Mouse (Mus musculus): Measurements from ENCODE around the gene Agxt2. TPM values are rescaled to one million over a fixed set of nuclear protein-coding genes. Genes with fewer than 3 reads are reported as not detected.
A peak's percentile ranks its signal among the peaks of the same experiment; 100 is the strongest.

The Agxt2 gene
- 4.3 and 5.6 TPM in 2 replicates for polyA plus RNA-seq (2014; fragmentation: Nextera tagmentation; extraction: Ambion mirVana)

GRCm38 (mm10) chr15:10358039-10358948, at the start of gene Agxt2:
TSS of gene Agxt2 (plus strand) at chr15:10358532.
- Histone ChIP-seq H3K4me3 (ENCODE audit: low read depth, low read length) (no peak within 1 kb of the TSS), H3K4me2 (0 out of 2 replicates have a peak within 1 kb of the TSS, but pooled peaks have one; percentile 27)
- no peak for ATAC-seq (replicated peaks; ENCODE audit: low FRiP score)

DNA sequence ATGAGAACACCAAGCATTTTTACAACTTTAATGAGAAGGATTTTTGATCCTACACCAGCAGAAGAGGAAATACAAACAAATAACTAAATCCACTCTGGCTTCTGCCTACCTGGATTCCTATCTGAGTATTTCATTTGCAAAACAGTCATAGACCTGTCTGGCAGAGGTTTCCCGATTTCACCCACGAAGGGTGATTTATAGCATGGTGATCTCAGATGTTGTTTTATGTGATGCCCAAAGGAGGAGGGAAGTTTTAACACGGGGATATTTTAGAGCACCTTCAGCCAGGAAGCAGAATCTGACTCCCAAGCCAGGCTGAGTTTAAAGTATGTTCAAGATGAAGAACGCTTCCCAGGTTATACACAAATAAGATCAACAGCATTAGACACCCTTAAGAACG, 46.5 kb upstream of the Agxt2 start:
- no peak for ATAC-seq (replicated peaks; ENCODE audit: low FRiP score)
- Histone ChIP-seq H3K9me3 (ENCODE audit: control insufficient read depth, low read length) (no peaks in the 10 kb centered on the region), H3K4me3 (ENCODE audit: low read depth, low read length) (no peak overlapping the region), H3K4me2 (no peak overlapping the region), H3K27ac (ENCODE audit: low read depth, low read length) (no peak overlapping the region), H3K27me3 (replicated peaks; ENCODE audit: control insufficient read depth, insufficient read depth, low read length) (no peaks in the 10 kb centered on the region), H3K36me3 (ENCODE audit: control insufficient read depth, insufficient read depth, low read length) (no peaks in the 10 kb centered on the region), H3K9ac (ENCODE audit: low read depth, low read length) (no peak overlapping the region), H3K4me1 (replicated peaks; ENCODE audit: control insufficient read depth, insufficient read depth, low read length) (no peaks in the 10 kb centered on the region)
- 68% methylated on average over 5 of the region's 5 CpGs for WGBS
- DNase-seq (ENCODE audit: low spot score): no peak

More at GRCm38 (mm10) chr15:10358039-10358948, at the start of gene Agxt2:
- Histone ChIP-seq H3K36me3 (ENCODE audit: control insufficient read depth, insufficient read depth, low read length) (no peaks in the 10 kb centered on the region), H3K9me3 (ENCODE audit: control insufficient read depth, low read length) (no peaks in the 10 kb centered on the region), H3K27ac (ENCODE audit: low read depth, low read length) (peak within 1 kb of the TSS; percentile 43; the same call in 1 of the 2 replicates), H3K9ac (ENCODE audit: low read depth, low read length) (no peak within 1 kb of the TSS), H3K4me1 (replicated peaks; ENCODE audit: control insufficient read depth, insufficient read depth, low read length) (no peaks in the 10 kb centered on the region), H3K27me3 (replicated peaks; ENCODE audit: control insufficient read depth, insufficient read depth, low read length) (no peaks in the 10 kb centered on the region)
- no peak for DNase-seq (ENCODE audit: low spot score)
- WGBS: 59% methylated on average over 9 of the region's 9 CpGs

DNA sequence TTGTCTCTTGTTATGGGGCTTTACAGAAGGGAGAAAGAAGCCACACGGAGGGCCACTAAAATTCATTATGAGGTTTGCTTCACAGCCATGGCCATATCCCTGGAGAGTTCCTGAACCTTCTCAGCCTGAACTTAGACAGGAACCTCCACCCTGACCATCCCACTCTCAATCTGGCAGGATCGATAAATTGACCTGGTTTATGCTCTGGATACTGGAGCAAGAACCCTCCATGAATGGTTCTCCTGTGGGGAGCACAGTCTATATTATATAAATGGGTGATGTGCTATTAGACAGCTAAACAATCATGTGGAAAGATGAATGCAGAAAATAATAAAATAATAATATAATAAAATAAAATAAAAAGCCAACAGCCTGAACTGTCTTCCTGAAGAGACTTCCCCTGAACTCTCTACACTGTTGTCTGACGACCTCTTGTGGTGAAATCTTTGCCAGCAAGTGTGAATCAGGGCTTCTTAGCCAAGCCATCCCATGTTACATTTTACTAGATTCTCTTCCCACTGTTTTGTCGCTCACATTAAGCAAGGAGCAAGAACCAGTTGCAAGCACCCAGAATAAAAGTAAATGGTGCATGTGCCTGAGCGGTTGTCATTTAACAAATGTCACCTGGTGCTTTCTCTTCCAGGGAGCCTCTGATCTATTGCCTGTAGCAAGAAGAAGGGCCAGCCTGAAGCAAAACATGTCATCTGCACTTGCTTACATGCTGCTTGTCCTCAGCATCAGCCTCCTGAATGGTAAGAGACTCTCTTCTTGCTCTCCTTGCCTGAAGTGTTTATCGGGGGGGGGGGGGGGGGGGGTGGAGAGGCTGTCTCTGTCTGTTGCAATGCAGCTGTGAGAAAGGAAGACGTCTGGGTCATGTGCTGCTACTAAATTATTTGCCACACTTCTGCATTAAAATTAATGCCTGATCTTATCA, 44.5 kb upstream of the Agxt2 start:
- DNase-seq (ENCODE audit: low spot score) (no peak), ATAC-seq (replicated peaks; ENCODE audit: low FRiP score) (no peak)
- Histone ChIP-seq H3K9ac (ENCODE audit: low read depth, low read length) (no peak overlapping the region), H3K9me3 (ENCODE audit: control insufficient read depth, low read length) (no peaks in the 10 kb centered on the region), H3K27me3 (replicated peaks; ENCODE audit: control insufficient read depth, insufficient read depth, low read length) (no peaks in the 10 kb centered on the region), H3K4me1 (replicated peaks; ENCODE audit: control insufficient read depth, insufficient read depth, low read length) (no peaks in the 10 kb centered on the region), H3K36me3 (ENCODE audit: control insufficient read depth, insufficient read depth, low read length) (no peaks in the 10 kb centered on the region), H3K4me3 (ENCODE audit: low read depth, low read length) (no peak overlapping the region), H3K4me2 (no peak overlapping the region), H3K27ac (ENCODE audit: low read depth, low read length) (no peak overlapping the region)
- 59% methylated on average over 7 of the region's 7 CpGs for WGBS

- Histone ChIP-seq H3K27me3 (replicated peaks; ENCODE audit: control insufficient read depth, insufficient read depth, low read length) (no peaks in the 10 kb centered on the region), H3K9ac (ENCODE audit: low read depth, low read length) (no peak within 1 kb of the TSS), H3K4me1 (replicated peaks; ENCODE audit: control insufficient read depth, insufficient read depth, low read length) (no peaks in the 10 kb centered on the region), H3K36me3 (ENCODE audit: control insufficient read depth, insufficient read depth, low read length) (no peaks in the 10 kb centered on the region), H3K4me2 (no peak within 1 kb of the TSS), H3K4me3 (ENCODE audit: low read depth, low read length) (no peak within 1 kb of the TSS), H3K27ac (ENCODE audit: low read depth, low read length) (no peak within 1 kb of the TSS), H3K9me3 (ENCODE audit: control insufficient read depth, low read length) (no peaks in the 10 kb centered on the region)
- DNase-seq (ENCODE audit: low spot score) (no peak), ATAC-seq (replicated peaks; ENCODE audit: low FRiP score) (no peak)
- WGBS: 83% methylated on average over 2 of the region's 2 CpGs
Observed at GRCm38 (mm10) chr15:10325080-10325479, 33.3 kb upstream of the Agxt2 start, which contains the start of gene Gm21973. TSS of gene Gm21973 (plus strand) at chr15:10325380.

- DNase-seq (ENCODE audit: low spot score) (no peak), ATAC-seq (replicated peaks; ENCODE audit: low FRiP score) (no peak)
- H3K4me2 ChIP-seq: no peak overlapping the region
- H3K9ac ChIP-seq (ENCODE audit: low read depth, low read length): no peak overlapping the region
- no peak overlapping the region for H3K27ac ChIP-seq (ENCODE audit: low read depth, low read length)
- 80% methylated on average over 3 of the region's 3 CpGs for WGBS
- no peaks in the 10 kb centered on the region for H3K9me3 ChIP-seq (ENCODE audit: control insufficient read depth, low read length)
- H3K27me3 ChIP-seq (replicated peaks; ENCODE audit: control insufficient read depth, insufficient read depth, low read length): no peaks in the 10 kb centered on the region
- no peak overlapping the region for H3K4me3 ChIP-seq (ENCODE audit: low read depth, low read length)
- H3K4me1 ChIP-seq (replicated peaks; ENCODE audit: control insufficient read depth, insufficient read depth, low read length): no peaks in the 10 kb centered on the region
- H3K36me3 ChIP-seq (ENCODE audit: control insufficient read depth, insufficient read depth, low read length): no peaks in the 10 kb centered on the region
Observed at GRCm38 (mm10) chr15:10330626-10331025, 27.7 kb upstream of the Agxt2 start.

DNA sequence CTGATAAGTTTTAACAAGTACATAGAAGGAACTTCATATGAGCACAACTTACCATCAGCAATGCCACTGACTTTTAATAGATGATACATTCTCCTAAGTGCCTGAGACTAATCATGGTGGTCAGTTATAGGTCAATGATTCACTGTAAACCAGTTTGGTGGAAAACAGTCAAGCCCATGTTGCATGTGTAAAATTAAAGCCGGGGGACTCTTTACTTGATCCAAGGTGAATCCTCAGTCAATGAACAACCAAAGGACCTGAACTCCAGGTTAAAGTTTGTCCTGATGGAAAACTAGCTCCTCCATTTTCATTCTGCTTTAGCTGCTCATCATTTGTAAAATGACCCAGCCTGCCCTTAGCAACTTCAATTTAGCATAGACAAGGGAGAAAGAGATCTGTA, 25.8 kb upstream of the Agxt2 start:
- no peak for DNase-seq (ENCODE audit: low spot score)
- H3K4me1 ChIP-seq (replicated peaks; ENCODE audit: control insufficient read depth, insufficient read depth, low read length): no peaks in the 10 kb centered on the region
- no peak for ATAC-seq (replicated peaks; ENCODE audit: low FRiP score)
- H3K4me3 ChIP-seq (ENCODE audit: low read depth, low read length): no peak overlapping the region
- no peaks in the 10 kb centered on the region for H3K27me3 ChIP-seq (replicated peaks; ENCODE audit: control insufficient read depth, insufficient read depth, low read length)
- H3K4me2 ChIP-seq: no peak overlapping the region
- no peak overlapping the region for H3K9ac ChIP-seq (ENCODE audit: low read depth, low read length)
- H3K27ac ChIP-seq (ENCODE audit: low read depth, low read length): no peak overlapping the region
- 83% methylated on average over 1 of the region's 1 CpGs for WGBS
- no peaks in the 10 kb centered on the region for H3K9me3 ChIP-seq (ENCODE audit: control insufficient read depth, low read length)
- H3K36me3 ChIP-seq (ENCODE audit: control insufficient read depth, insufficient read depth, low read length): no peaks in the 10 kb centered on the region

DNA sequence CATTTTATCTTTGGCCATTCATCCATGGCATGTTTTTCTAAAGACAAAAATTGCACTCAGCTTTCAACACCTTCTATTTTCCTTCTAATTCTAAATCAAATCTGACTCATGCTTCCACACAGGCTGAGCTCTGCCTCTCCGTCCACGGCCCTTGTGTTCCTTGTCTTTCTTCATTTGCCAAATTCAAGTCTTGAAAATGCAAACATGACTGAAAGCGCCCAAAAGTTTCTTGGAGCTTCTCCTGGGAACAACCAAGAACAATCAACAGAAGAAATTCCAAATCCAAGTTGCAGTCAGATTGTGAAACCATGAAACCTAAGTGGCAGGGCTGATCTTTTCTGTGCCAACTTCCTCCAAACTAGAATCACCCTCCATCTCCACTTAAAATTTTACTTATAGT, 19.7 kb upstream of the Agxt2 start:
- ATAC-seq (replicated peaks; ENCODE audit: low FRiP score) (no peak), DNase-seq (ENCODE audit: low spot score) (no peak)
- Histone ChIP-seq H3K36me3 (ENCODE audit: control insufficient read depth, insufficient read depth, low read length) (no peaks in the 10 kb centered on the region), H3K4me2 (no peak overlapping the region), H3K9ac (ENCODE audit: low read depth, low read length) (no peak overlapping the region), H3K4me3 (ENCODE audit: low read depth, low read length) (no peak overlapping the region), H3K27ac (ENCODE audit: low read depth, low read length) (no peak overlapping the region), H3K27me3 (replicated peaks; ENCODE audit: control insufficient read depth, insufficient read depth, low read length) (no peaks in the 10 kb centered on the region), H3K9me3 (ENCODE audit: control insufficient read depth, low read length) (no peaks in the 10 kb centered on the region), H3K4me1 (replicated peaks; ENCODE audit: control insufficient read depth, insufficient read depth, low read length) (no peaks in the 10 kb centered on the region)
- WGBS: 72% methylated on average over 3 of the region's 3 CpGs

DNA sequence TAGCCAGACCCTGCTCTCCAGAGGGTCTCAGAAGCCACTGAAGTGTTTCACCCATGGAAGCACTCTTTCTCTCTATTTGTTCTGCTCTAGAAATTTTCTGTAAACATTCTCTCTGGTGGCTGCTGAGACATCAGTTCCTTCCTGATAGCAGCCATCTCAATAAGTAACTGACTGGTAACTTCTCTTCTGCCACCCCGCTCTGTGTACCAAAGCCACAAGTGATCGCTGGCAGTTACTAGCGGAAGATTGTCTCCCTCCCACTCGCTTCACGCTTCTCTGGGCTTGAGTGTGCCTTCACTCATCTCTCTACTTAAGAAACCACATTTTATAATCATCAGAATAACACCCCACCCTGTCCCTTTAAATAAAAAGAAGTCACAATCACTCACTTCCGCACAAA, 11.3 kb upstream of the Agxt2 start:
- no peaks in the 10 kb centered on the region for H3K27me3 ChIP-seq (replicated peaks; ENCODE audit: control insufficient read depth, insufficient read depth, low read length)
- no peaks in the 10 kb centered on the region for H3K36me3 ChIP-seq (ENCODE audit: control insufficient read depth, insufficient read depth, low read length)
- DNase-seq (ENCODE audit: low spot score): no peak
- H3K4me3 ChIP-seq (ENCODE audit: low read depth, low read length): no peak overlapping the region
- ATAC-seq (replicated peaks; ENCODE audit: low FRiP score): no peak
- 75% methylated on average over 6 of the region's 6 CpGs for WGBS
- H3K9ac ChIP-seq (ENCODE audit: low read depth, low read length): no peak overlapping the region
- no peaks in the 10 kb centered on the region for H3K9me3 ChIP-seq (ENCODE audit: control insufficient read depth, low read length)
- no peak overlapping the region for H3K4me2 ChIP-seq
- H3K4me1 ChIP-seq (replicated peaks; ENCODE audit: control insufficient read depth, insufficient read depth, low read length): no peaks in the 10 kb centered on the region
- no peak overlapping the region for H3K27ac ChIP-seq (ENCODE audit: low read depth, low read length)

Measured in liver, embryonic 11.5 days (tissue).